Mouse (Mus musculus) frontal cortex, adult 2 months (tissue): ENCODE measurements at regions not wholly inside any gene's neighbourhood (a gene's known extent, or its start where the extent isn't known, plus 50 kb on each side); places are given as distances from the start of the nearest gene placed in this dataset.

Experiments used
- DNase-seq, 2 experiments: peaks; one replicate each; pipeline ENCODE4 v3.0.0; 2022; ENCODE audit warnings: low spot score in 1 of 2; ENCODE audit errors: extremely low spot score in 1 of 2

GRCm38 (mm10) chr16:30155486-30156246 is 91.5 kb downstream of the Hes1 start:
- peak in 1 of 2 experiments; percentile 20 for DNase-seq

- DNase-seq = no peak
Observed at GRCm38 (mm10) chr16:30158184-30158583, 94.0 kb downstream of the Hes1 start.

GRCm38 (mm10) chr16:30160399-30160798 is 96.2 kb downstream of the Hes1 start:
- DNase-seq = no peak

- DNase-seq = no peak
Observed at GRCm38 (mm10) chr16:30163303-30163702, 99.1 kb downstream of the Hes1 start.

GRCm38 (mm10) chr16:30165667-30166180 is 101.5 kb downstream of the Hes1 start:
- no peak for DNase-seq

- peak in 1 of 2 experiments; percentile 45 for DNase-seq
Observed at GRCm38 (mm10) chr16:30171381-30172079, 95.8 kb downstream of the Cpn2 start.

- DNase-seq = no peak
Observed at GRCm38 (mm10) chr16:30172136-30172731, 95.1 kb downstream of the Cpn2 start.

GRCm38 (mm10) chr16:30172798-30173202 is 94.5 kb downstream of the Cpn2 start:
- DNase-seq = peak in 1 of 2 experiments; percentile 66

GRCm38 (mm10) chr16:30173953-30174874 is 93.1 kb downstream of the Cpn2 start:
- DNase-seq = no peak

GRCm38 (mm10) chr16:30176306-30176705 is 91.0 kb downstream of the Cpn2 start:
- no peak for DNase-seq

- no peak for DNase-seq
Observed at GRCm38 (mm10) chr16:30177769-30178168, 89.5 kb downstream of the Cpn2 start.

- DNase-seq = no peak
Observed at GRCm38 (mm10) chr16:30178596-30178995, 88.7 kb downstream of the Cpn2 start.

GRCm38 (mm10) chr16:30179504-30179976 is 87.8 kb downstream of the Cpn2 start:
- no peak for DNase-seq

- DNase-seq = no peak
Observed at GRCm38 (mm10) chr16:30181116-30181515, 86.2 kb downstream of the Cpn2 start.

- DNase-seq = peak in 1 of 2 experiments; percentile 50
Observed at GRCm38 (mm10) chr16:30184591-30185265, 82.6 kb downstream of the Cpn2 start.

- DNase-seq = no peak
Observed at GRCm38 (mm10) chr16:30185707-30186106, 81.6 kb downstream of the Cpn2 start.

GRCm38 (mm10) chr16:30186201-30186700 is 81.0 kb downstream of the Cpn2 start:
- DNase-seq = no peak

- no peak for DNase-seq
Observed at GRCm38 (mm10) chr16:30186701-30187270, 80.5 kb downstream of the Cpn2 start.

GRCm38 (mm10) chr16:30187400-30187799 is 79.9 kb downstream of the Cpn2 start:
- DNase-seq = no peak
